Mouse (Mus musculus) MEL (cell line): ENCODE measurements at regions not wholly inside any gene's neighbourhood (a gene's known extent, or its start where the extent isn't known, plus 50 kb on each side); places are given as distances from the start of the nearest gene placed in this dataset.

ENCODE experiments used
- DNase-seq: peaks from one replicate; pipeline ENCODE4 v3.0.0; 2011; ENCODE audit warnings: low read depth, low spot score
- H3K27ac ChIP-seq: 2 replicates; pipeline ENCODE4 v1.5.1; 2012; ENCODE audit warnings: low read depth, mild to moderate bottlenecking, control low read depth, low read length, moderate library complexity; ENCODE audit not compliant: control insufficient read depth
- H3K27me3 ChIP-seq, 2 experiments: fragments of 150-350 bp in 1 of 2; sonication (generic) in 1 of 2; 2 replicates each; pipeline ENCODE4 v1.6.1; 2012; ENCODE audit warnings: low read length in 2 of 2, mild to moderate bottlenecking in 2 of 2, improper control_type of control experiment in 1 of 2, moderate library complexity in 1 of 2; ENCODE audit not compliant: insufficient read depth in 2 of 2, control insufficient read depth in 1 of 2
- H3K36me3 ChIP-seq, 2 experiments: 2 replicates each; pipeline ENCODE4 v1.6.1; 2012 to 2014; ENCODE audit warnings: low read length in 2 of 2, improper control_type of control experiment in 1 of 2, inconsistent platforms in 1 of 2, mild to moderate bottlenecking in 1 of 2; ENCODE audit not compliant: insufficient read depth in 2 of 2, control insufficient read depth in 1 of 2
- H3K4me1 ChIP-seq, 2 experiments: fragments of 150-350 bp in 1 of 2; sonication (generic) in 1 of 2; 2 replicates each; pipeline ENCODE4 v1.6.1; 2012; ENCODE audit warnings: low read length in 2 of 2, improper control_type of control experiment in 1 of 2, mild to moderate bottlenecking in 1 of 2; ENCODE audit not compliant: insufficient read depth in 2 of 2, control insufficient read depth in 1 of 2
- H3K4me3 ChIP-seq, 2 experiments: fragments of 150-350 bp in 1 of 2; sonication (generic) in 1 of 2; 2 replicates each; pipeline ENCODE4 v1.5.1; 2012; ENCODE audit warnings: low read depth in 2 of 2, low read length in 2 of 2, mild to moderate bottlenecking in 2 of 2, moderate library complexity in 2 of 2, control low read depth in 1 of 2, improper control_type of control experiment in 1 of 2; ENCODE audit not compliant: control insufficient read depth in 1 of 2, insufficient read depth in 1 of 2
- H3K79me2 ChIP-seq: 2 replicates; pipeline ENCODE4 v1.6.1; 2012; ENCODE audit warnings: mild to moderate bottlenecking, low read length, moderate library complexity; ENCODE audit not compliant: control insufficient read depth, poor library complexity, insufficient read depth
- H3K9ac ChIP-seq: 2 replicates; pipeline ENCODE4 v1.6.1; 2012; ENCODE audit warnings: low read depth, mild to moderate bottlenecking, control low read depth, low read length, moderate library complexity; ENCODE audit not compliant: control insufficient read depth, poor library complexity, severe bottlenecking
- H3K9me3 ChIP-seq: fragments of 150-350 bp; sonication (generic); replicated peaks from 2 replicates; pipeline ENCODE4 v1.6.1; 2012; ENCODE audit warnings: mild to moderate bottlenecking, low read length, improper control_type of control experiment, moderate library complexity; ENCODE audit not compliant: insufficient read depth
- CHD1 ChIP-seq: IDR thresholded peaks from 2 replicates; pipeline ENCODE4 v1.6.1; 2012; ENCODE audit warnings: low read depth, mild to moderate bottlenecking, inconsistent platforms, low read length, improper control_type of control experiment
- CHD2 ChIP-seq: IDR thresholded peaks from 2 replicates; pipeline ENCODE4 v1.6.1; 2011; ENCODE audit warnings: low read length, improper control_type of control experiment
- ELF1 ChIP-seq: IDR thresholded peaks from 2 replicates; pipeline ENCODE4 v1.6.1; 2014; ENCODE audit warnings: low read depth, mild to moderate bottlenecking, inconsistent platforms, low read length, improper control_type of control experiment, moderate library complexity
- ETS1 ChIP-seq: IDR thresholded peaks from 2 replicates; pipeline ENCODE4 v1.6.1; 2012; ENCODE audit warnings: low read depth, mild to moderate bottlenecking, inconsistent platforms, low read length, improper control_type of control experiment, moderate library complexity
- GABPA ChIP-seq: IDR thresholded peaks from 2 replicates; pipeline ENCODE4 v1.6.1; 2012; ENCODE audit warnings: low read depth, mild to moderate bottlenecking, inconsistent platforms, low read length, improper control_type of control experiment, moderate library complexity
- GATA1 ChIP-seq: IDR thresholded peaks from 2 replicates; pipeline ENCODE4 v1.6.1; 2011; ENCODE audit warnings: low read depth, low read length, improper control_type of control experiment
- HCFC1 ChIP-seq: IDR thresholded peaks from 2 replicates; pipeline ENCODE4 v1.6.1; 2012; ENCODE audit warnings: low read depth, mild to moderate bottlenecking, inconsistent platforms, low read length, improper control_type of control experiment, moderate library complexity
- JUND ChIP-seq: IDR thresholded peaks from 2 replicates; pipeline ENCODE4 v1.6.1; 2011; ENCODE audit warnings: low read depth, mild to moderate bottlenecking, improper control_type of control experiment, low read length
- MEF2A ChIP-seq: IDR thresholded peaks from 2 replicates; pipeline ENCODE4 v1.6.1; 2014; ENCODE audit warnings: low read depth, mild to moderate bottlenecking, inconsistent platforms, low read length, improper control_type of control experiment; ENCODE audit not compliant: poor library complexity, insufficient replicate concordance, severe bottlenecking; ENCODE audit errors: extremely low read depth
- MYC ChIP-seq: IDR thresholded peaks from 2 replicates; pipeline ENCODE4 v1.6.1; 2011; ENCODE audit warnings: low read depth, mild to moderate bottlenecking, low read length, improper control_type of control experiment, moderate library complexity
- NRF1 ChIP-seq: IDR thresholded peaks from 2 replicates; pipeline ENCODE4 v1.6.1; 2014; ENCODE audit warnings: low read depth, mild to moderate bottlenecking, inconsistent platforms, low read length, improper control_type of control experiment, moderate library complexity; ENCODE audit not compliant: poor library complexity, insufficient read depth, severe bottlenecking
- POLR2A ChIP-seq, 2 experiments: IDR thresholded peaks; 2 replicates each; pipeline ENCODE4 v1.6.1; 2011 to 2012; ENCODE audit warnings: low read length in 2 of 2, mild to moderate bottlenecking in 2 of 2, control low read depth in 1 of 2, improper control_type of control experiment in 1 of 2, low read depth in 1 of 2, moderate library complexity in 1 of 2; ENCODE audit not compliant: control insufficient read depth in 1 of 2, insufficient read depth in 1 of 2, poor library complexity in 1 of 2
- SIN3A ChIP-seq: IDR thresholded peaks from 2 replicates; pipeline ENCODE4 v1.6.1; 2012; ENCODE audit warnings: low read length, improper control_type of control experiment, inconsistent platforms
- SMC3 ChIP-seq: IDR thresholded peaks from 2 replicates; pipeline ENCODE4 v1.6.1; 2011; ENCODE audit warnings: low read depth, low read length, improper control_type of control experiment
- USF2 ChIP-seq, 2 experiments: IDR thresholded peaks; 2 replicates each; pipeline ENCODE4 v1.6.1; 2011 to 2012; ENCODE audit warnings: improper control_type of control experiment in 2 of 2, low read length in 2 of 2, borderline replicate concordance in 1 of 2, inconsistent platforms in 1 of 2, low read depth in 1 of 2, mild to moderate bottlenecking in 1 of 2; ENCODE audit not compliant: insufficient read depth in 1 of 2
- ZC3H11A ChIP-seq: IDR thresholded peaks from 2 replicates; pipeline ENCODE4 v1.6.1; 2012; ENCODE audit warnings: low read depth, mild to moderate bottlenecking, inconsistent platforms, low read length, improper control_type of control experiment
- ZKSCAN1 ChIP-seq: IDR thresholded peaks from 2 replicates; pipeline ENCODE4 v1.6.1; 2012; ENCODE audit warnings: low read depth, mild to moderate bottlenecking, inconsistent platforms, low read length, improper control_type of control experiment, moderate library complexity
- ZMIZ1 ChIP-seq: IDR thresholded peaks from 2 replicates; pipeline ENCODE4 v1.6.1; 2012; ENCODE audit warnings: low read depth, mild to moderate bottlenecking, inconsistent platforms, low read length, improper control_type of control experiment, moderate library complexity
- ZNF384 ChIP-seq: IDR thresholded peaks from 2 replicates; pipeline ENCODE4 v1.6.1; 2012; ENCODE audit warnings: low read depth, mild to moderate bottlenecking, inconsistent platforms, low read length, improper control_type of control experiment

DNA sequence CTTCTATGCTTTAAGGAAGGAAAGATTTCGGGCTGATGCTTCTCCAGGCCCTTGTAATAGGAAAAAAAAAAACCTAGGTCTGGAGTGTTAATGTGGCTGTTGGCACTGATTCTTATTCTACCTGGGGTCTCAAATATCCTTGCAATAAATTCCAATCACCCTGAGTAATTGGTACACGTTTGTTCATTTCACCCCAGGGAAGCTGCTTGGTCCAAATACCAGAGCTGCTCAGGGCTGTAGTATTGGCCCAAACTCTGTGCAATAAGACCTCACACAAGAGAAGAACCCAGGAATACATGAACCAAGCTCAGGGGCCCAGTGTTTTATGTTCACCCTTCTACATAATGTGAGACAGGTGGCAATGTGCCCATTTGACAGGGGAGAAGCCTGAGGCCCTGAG, 366.8 kb downstream of the Tox3 start:
- Histone ChIP-seq H3K36me3 (no peaks in the 10 kb centered on the region), H3K9ac (no peak overlapping the region), H3K4me3 (no peak overlapping the region), H3K4me1 (no peaks in the 10 kb centered on the region), H3K9me3 (no peaks in the 10 kb centered on the region), H3K79me2 (no peaks in the 10 kb centered on the region), H3K27me3 (no peaks in the 10 kb centered on the region), H3K27ac (no peak overlapping the region)
- no peak for DNase-seq
- TF ChIP-seq ZKSCAN1 = no peak
- no peak for TF ChIP-seq SMC3
- no peak for TF ChIP-seq JUND
- TF ChIP-seq GABPA = no peak
- no peak for TF ChIP-seq HCFC1
- no peak for TF ChIP-seq ZNF384
- no peak for TF ChIP-seq MYC
- TF ChIP-seq ETS1 = no peak

GRCm38 (mm10) chr8:89980441-89980840, 367.7 kb downstream of the Tox3 start:
- Histone ChIP-seq H3K27me3 (no peaks in the 10 kb centered on the region), H3K36me3 (no peaks in the 10 kb centered on the region), H3K4me3 (no peak overlapping the region)
- TF ChIP-seq CHD2 (no peak), NRF1 (no peak)
- TF ChIP-seq, all 39 proteins: peak for 0
- Histone ChIP-seq H3K27ac (no peak overlapping the region), H3K4me1 (no peaks in the 10 kb centered on the region), H3K9me3 (no peaks in the 10 kb centered on the region), H3K79me2 (no peaks in the 10 kb centered on the region), H3K9ac (no peak overlapping the region)
- no peak for DNase-seq

DNA sequence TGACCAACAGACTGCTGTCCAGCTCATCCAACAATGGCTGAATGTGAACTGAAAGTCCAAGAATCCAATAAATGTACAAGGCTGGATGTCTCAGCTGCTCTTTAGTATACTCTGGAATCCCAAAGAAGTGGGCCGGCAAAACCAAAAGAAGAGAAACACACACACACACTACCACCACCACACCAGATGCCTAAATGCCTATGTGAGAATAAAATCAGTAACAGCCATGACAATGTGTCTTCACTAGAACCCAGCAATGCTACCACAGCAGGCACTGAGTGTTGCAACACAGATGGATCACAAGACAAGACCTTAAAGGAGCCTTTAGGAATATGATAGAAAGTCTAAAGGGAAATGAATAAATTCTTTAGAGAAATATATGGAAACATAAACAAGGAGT, 385.3 kb downstream of the Tox3 start:
- no peak for DNase-seq
- Histone ChIP-seq H3K27me3 (no peaks in the 10 kb centered on the region), H3K9me3 (no peaks in the 10 kb centered on the region), H3K4me1 (no peaks in the 10 kb centered on the region), H3K9ac (no peak overlapping the region), H3K36me3 (no peaks in the 10 kb centered on the region), H3K4me3 (no peak overlapping the region)
- TF ChIP-seq HCFC1 (no peak), POLR2A (IDR thresholded peaks at IDR 0.05; ENCODE audit: control insufficient read depth in 1 of 2, insufficient read depth in 1 of 2, low read depth in 1 of 2, low read length in 2 of 2, poor library complexity in 1 of 2) (no peak), CHD1 (no peak), ZKSCAN1 (no peak), ELF1 (no peak), ZC3H11A (no peak), ZNF384 (no peak), ETS1 (no peak), NRF1 (no peak), MEF2A (no peak), MYC (no peak), ZMIZ1 (no peak), JUND (no peak), SIN3A (no peak), GATA1 (no peak), USF2 (IDR thresholded peaks at IDR 0.05; ENCODE audit: borderline replicate concordance in 1 of 2, insufficient read depth in 1 of 2, low read depth in 1 of 2, low read length in 2 of 2) (no peak)
- TF ChIP-seq, all 39 proteins: peak for 0
- Histone ChIP-seq H3K79me2 (no peaks in the 10 kb centered on the region), H3K27ac (no peak overlapping the region)
